Mouse (Mus musculus) kidney, embryonic 16.5 days (tissue): Measurements from ENCODE around the gene Naa38. TPM values are rescaled to one million over a fixed set of nuclear protein-coding genes. Genes with fewer than 3 reads are reported as not detected.

Source experiments
- ATAC-seq: fragments of 200-750 bp; cut with Nextera tagmentation; 2 replicates; pipeline ENCODE4 v1.8.0; 2017; ENCODE audit warnings: moderate TSS enrichment; ENCODE audit not compliant: low FRiP score, low TSS enrichment
- H3K27ac ChIP-seq: fragments of 300-500 bp; sonication (generic); 2 replicates; pipeline ENCODE4 v1.5.1; 2014; ENCODE audit warnings: low read length
- H3K27me3 ChIP-seq: fragments of 300-500 bp; sonication (generic); 2 replicates; pipeline ENCODE4 v1.6.1; 2014; ENCODE audit warnings: low read length, control low read depth, mixed read lengths; ENCODE audit not compliant: insufficient read depth
- H3K36me3 ChIP-seq: fragments of 300-500 bp; sonication (generic); 2 replicates; pipeline ENCODE4 v1.6.1; 2014; ENCODE audit warnings: low read length, control low read depth, mixed read lengths; ENCODE audit not compliant: insufficient read depth
- H3K4me1 ChIP-seq: fragments of 300-500 bp; sonication (generic); 2 replicates; pipeline ENCODE4 v1.6.1; 2014; ENCODE audit warnings: low read length, control low read depth, mixed read lengths; ENCODE audit not compliant: insufficient read depth
- H3K4me2 ChIP-seq: fragments of 300-500 bp; sonication (generic); replicated peaks from 2 replicates; pipeline ENCODE4 v1.6.1; 2014; ENCODE audit warnings: low read depth, low read length
- H3K4me3 ChIP-seq: fragments of 300-500 bp; sonication (generic); 2 replicates; pipeline ENCODE4 v1.5.1; 2014; ENCODE audit warnings: mild to moderate bottlenecking, low read length
- H3K9ac ChIP-seq: fragments of 300-500 bp; sonication (generic); replicated peaks from 2 replicates; pipeline ENCODE4 v1.6.1; 2014; ENCODE audit warnings: low read length
- H3K9me3 ChIP-seq: fragments of 300-500 bp; sonication (generic); 2 replicates; pipeline ENCODE4 v1.6.1; 2016; ENCODE audit warnings: low read length, control low read depth
- WGBS: fragments of 180-500 bp; shearing (Covaris S2); extraction: QIAGEN DNeasy Blood & Tissue Kit; methylation state at CpG from one replicate; pipeline ENCODE4 v1.1.7; 2014; 5-methylcytosine and 5-hydroxymethylcytosine counted together
- polyA plus RNA-seq: library from polyadenylated mRNA; unstranded; fragments of >200 nt; fragmentation: Nextera tagmentation; extraction: Ambion mirVana; gene quantifications from 2 replicates; pipeline ENCODE4 v1.2.1, GENCODE M21; 2015

Naa38 gene
- polyA plus RNA-seq, 1 experiment from 2014 or later: 150 TPM

GRCm38 (mm10) chr11:69429313-69429712 lies 34.0 kb downstream of the Naa38 start:
- no peak overlapping the region for H3K4me3 ChIP-seq
- no peak overlapping the region for H3K4me2 ChIP-seq
- peaks cover 15% of the 10 kb centered on the region for H3K4me1 ChIP-seq
- peak overlapping the region; percentile 24; the same call in 1 of the 2 replicates for H3K27ac ChIP-seq
- H3K27me3 ChIP-seq: no peaks in the 10 kb centered on the region
- no peaks in the 10 kb centered on the region for H3K9me3 ChIP-seq
- ATAC-seq: no peak
- 40% methylated on average over 2 of the region's 2 CpGs for WGBS
- no peaks in the 10 kb centered on the region for H3K36me3 ChIP-seq
- 0 out of 2 replicates have a peak overlapping the region, but pooled peaks have one; percentile 26 for H3K9ac ChIP-seq

GRCm38 (mm10) chr11:69430631-69431030 lies 35.3 kb downstream of the Naa38 start:
- Histone ChIP-seq H3K27ac (no peak overlapping the region), H3K9me3 (no peaks in the 10 kb centered on the region), H3K9ac (no peak overlapping the region), H3K36me3 (no peaks in the 10 kb centered on the region), H3K4me3 (no peak overlapping the region), H3K4me1 (peaks cover 15% of the 10 kb centered on the region), H3K27me3 (no peaks in the 10 kb centered on the region), H3K4me2 (no peak overlapping the region)
- WGBS: 86% methylated on average over 15 of the region's 15 CpGs
- ATAC-seq: no peak

GRCm38 (mm10) chr11:69431829-69432639 lies 36.7 kb downstream of the Naa38 start:
- H3K27me3 ChIP-seq: no peaks in the 10 kb centered on the region
- peak overlapping the region; percentile 55 for H3K9ac ChIP-seq
- no peak overlapping the region for H3K27ac ChIP-seq
- no peaks in the 10 kb centered on the region for H3K36me3 ChIP-seq
- no peaks in the 10 kb centered on the region for H3K9me3 ChIP-seq
- peak; percentile 58; the same call in 1 of the 2 replicates for ATAC-seq
- H3K4me3 ChIP-seq: peak overlapping the region; percentile 10; the same call in 1 of the 2 replicates
- peak overlapping the region; percentile 32 for H3K4me2 ChIP-seq
- H3K4me1 ChIP-seq: peaks cover 15% of the 10 kb centered on the region
- WGBS: 33% methylated on average over 11 of the region's 11 CpGs

- no peak for ATAC-seq
- no peak overlapping the region for H3K4me3 ChIP-seq
- H3K36me3 ChIP-seq: no peaks in the 10 kb centered on the region
- H3K27me3 ChIP-seq: no peaks in the 10 kb centered on the region
- WGBS: 51% methylated on average over 11 of the region's 11 CpGs
- no peak overlapping the region for H3K27ac ChIP-seq
- no peak overlapping the region for H3K4me2 ChIP-seq
- H3K9me3 ChIP-seq: no peaks in the 10 kb centered on the region
- H3K4me1 ChIP-seq: peaks cover 15% of the 10 kb centered on the region
- peak overlapping the region; percentile 55; the same call in 1 of the 2 replicates for H3K9ac ChIP-seq
Measured at GRCm38 (mm10) chr11:69432640-69432982, 37.3 kb downstream of the Naa38 start.

- 75% methylated on average over 6 of the region's 6 CpGs for WGBS
- ATAC-seq: no peak
Measured at GRCm38 (mm10) chr11:69433189-69433588, 37.9 kb downstream of the Naa38 start.

GRCm38 (mm10) chr11:69437291-69437690 lies 42.0 kb downstream of the Naa38 start:
- Histone ChIP-seq H3K27ac (no peak overlapping the region), H3K4me1 (peaks cover 1% of the 10 kb centered on the region; the same call in 1 of the 2 replicates), H3K4me3 (no peak overlapping the region), H3K9me3 (no peaks in the 10 kb centered on the region), H3K4me2 (no peak overlapping the region), H3K27me3 (no peaks in the 10 kb centered on the region), H3K9ac (no peak overlapping the region), H3K36me3 (no peaks in the 10 kb centered on the region)
- no peak for ATAC-seq
- WGBS: 44% methylated on average over 3 of the region's 3 CpGs

More at GRCm38 (mm10) chr11:69433189-69433588, 37.9 kb downstream of the Naa38 start:
- H3K4me3 ChIP-seq: no peak overlapping the region
- H3K4me1 ChIP-seq: peaks cover 15% of the 10 kb centered on the region
- no peaks in the 10 kb centered on the region for H3K36me3 ChIP-seq
- no peak overlapping the region for H3K9ac ChIP-seq
- H3K9me3 ChIP-seq: no peaks in the 10 kb centered on the region
- no peaks in the 10 kb centered on the region for H3K27me3 ChIP-seq
- H3K27ac ChIP-seq: no peak overlapping the region
- no peak overlapping the region for H3K4me2 ChIP-seq

GRCm38 (mm10) chr11:69443328-69443727 lies 48.0 kb downstream of the Naa38 start:
- Histone ChIP-seq H3K36me3 (no peaks in the 10 kb centered on the region), H3K4me3 (no peak overlapping the region), H3K4me2 (no peak overlapping the region), H3K4me1 (peaks cover 7% of the 10 kb centered on the region; the same call in 1 of the 2 replicates), H3K27me3 (no peaks in the 10 kb centered on the region), H3K27ac (peak overlapping the region; percentile 38; the same call in 1 of the 2 replicates), H3K9ac (no peak overlapping the region), H3K9me3 (no peaks in the 10 kb centered on the region)
- 22% methylated on average over 5 of the region's 5 CpGs for WGBS
- ATAC-seq: peak; percentile 76; the same call in 1 of the 2 replicates

Other genes with a start within 250 kb of the Naa38 start
- gene Alox12b, start 238.5 kb upstream of the Naa38 start, polyA plus RNA-seq: 0.30 and 0.41 TPM in 2 replicates
- gene Alox8, start 197.6 kb upstream of the Naa38 start, polyA plus RNA-seq: 0.46 and 0.72 TPM in 2 replicates
- 0.17 and 0.27 TPM in 2 replicates for gene Gucy2e, start 158.5 kb upstream of the Naa38 start, polyA plus RNA-seq
- 22.4 and 23.2 TPM in 2 replicates for gene Cntrob, start 71.7 kb upstream of the Naa38 start, polyA plus RNA-seq
- gene Trappc1, start 71.5 kb upstream of the Naa38 start, polyA plus RNA-seq: 166 and 172 TPM in 2 replicates
- 3.3 and 3.8 TPM in 2 replicates for gene Kcnab3, start 69.2 kb upstream of the Naa38 start, polyA plus RNA-seq
- 16.4 and 17.8 TPM in 2 replicates for gene Rnf227, start 55.0 kb upstream of the Naa38 start, polyA plus RNA-seq
- 58.6 and 67.2 TPM in 2 replicates for gene Chd3, start 26.1 kb upstream of the Naa38 start, polyA plus RNA-seq
- gene Cyb5d1, start 144 bp downstream of the Naa38 start, polyA plus RNA-seq: 34.0 and 37.3 TPM in 2 replicates
- 46.5 and 47.7 TPM in 2 replicates for gene Tmem88, start 2.7 kb downstream of the Naa38 start, polyA plus RNA-seq
- 26.0 and 31.3 TPM in 2 replicates for gene Kdm6b, start 18.2 kb downstream of the Naa38 start, polyA plus RNA-seq
- 0.69 and 0.90 TPM in 2 replicates for gene Dnah2, start 153.6 kb downstream of the Naa38 start, polyA plus RNA-seq
- 11.8 and 12.6 TPM in 2 replicates for gene Efnb3, start 164.7 kb downstream of the Naa38 start, polyA plus RNA-seq
- gene Wrap53, start 184.8 kb downstream of the Naa38 start, polyA plus RNA-seq: 29.3 and 30.3 TPM in 2 replicates
- 191 and 205 TPM in 2 replicates for gene Trp53, start 184.9 kb downstream of the Naa38 start, polyA plus RNA-seq
- gene Atp1b2, start 210.5 kb downstream of the Naa38 start, polyA plus RNA-seq: 12.3 and 14.3 TPM in 2 replicates
- 0.17 TPM in 1 of 2 replicates, not detected in the other for gene Shbg, start 222.4 kb downstream of the Naa38 start, polyA plus RNA-seq
- 21.3 and 24.1 TPM in 2 replicates for gene Sat2, start 226.5 kb downstream of the Naa38 start, polyA plus RNA-seq
- 31.8 and 33.4 TPM in 2 replicates for gene Fxr2, start 237.5 kb downstream of the Naa38 start, polyA plus RNA-seq